Mouse (Mus musculus) layer of hippocampus, adult 2 months (tissue): Measurements from ENCODE around the gene Srprb. TPM values are rescaled to one million over a fixed set of nuclear protein-coding genes. Genes with fewer than 3 reads are reported as not detected.
A peak's percentile ranks its signal among the peaks of the same experiment; 100 is the strongest.

Experiments
- DNase-seq, 2 experiments: peaks; one replicate each; pipeline ENCODE4 v3.0.0; 2022; ENCODE audit warnings: low spot score in 2 of 2
- H3K27ac ChIP-seq: fragments of 200-600 bp; 2 replicates; pipeline ENCODE4 v1.8.1; 2022
- H3K4me3 ChIP-seq: fragments of 200-600 bp; 2 replicates; pipeline ENCODE4 v1.8.1; 2022; ENCODE audit warnings: mild to moderate bottlenecking
- CTCF ChIP-seq: fragments of 200-600 bp; conservative IDR thresholded peaks from 2 replicates; pipeline ENCODE4 v1.8.1; 2022; ENCODE audit warnings: antibody characterized with exemption, mild to moderate bottlenecking, moderate library complexity
- total RNA-seq, 2 experiments: library from RNA; stranded (reverse); gene quantifications; 2 replicates each; pipeline ENCODE4 v1.2.3; 2021

Srprb gene
- total RNA-seq, 2 experiments from 2014 or later: 18.5 to 21.0 TPM

- no peak for DNase-seq
- H3K4me3 ChIP-seq: no peak overlapping the region
- no peak overlapping the region for H3K27ac ChIP-seq
- TF ChIP-seq CTCF: no peak
Measured at GRCm38 (mm10) chr9:103154568-103154967, 47.4 kb downstream of the Srprb start.

- TF ChIP-seq CTCF: no peak
- H3K27ac ChIP-seq: 0 out of 2 replicates have a peak overlapping the region, but pooled peaks have one; percentile 36
- DNase-seq: no peak
- no peak overlapping the region for H3K4me3 ChIP-seq
Measured at GRCm38 (mm10) chr9:103153286-103153685, 48.7 kb downstream of the Srprb start.

GRCm38 (mm10) chr9:103149074-103149799 is 52.7 kb downstream of the Srprb start:
- Histone ChIP-seq H3K4me3 (no peak overlapping the region), H3K27ac (no peak overlapping the region)
- TF ChIP-seq CTCF: no peak
- no peak for DNase-seq

GRCm38 (mm10) chr9:103147103-103147502 is 54.8 kb downstream of the Srprb start:
- Histone ChIP-seq H3K27ac (peak overlapping the region; percentile 59; the same call in 1 of the 2 replicates), H3K4me3 (no peak overlapping the region)
- TF ChIP-seq CTCF: no peak
- no peak for DNase-seq

GRCm38 (mm10) chr9:103146703-103147102 is 55.2 kb downstream of the Srprb start:
- H3K4me3 ChIP-seq: no peak overlapping the region
- peak; percentile 32 to 63 for DNase-seq

GRCm38 (mm10) chr9:103146257-103146656 is 55.7 kb downstream of the Srprb start:
- no peak for TF ChIP-seq CTCF
- peak overlapping the region; percentile 59 for H3K27ac ChIP-seq
- DNase-seq: no peak
- H3K4me3 ChIP-seq: no peak overlapping the region

More at GRCm38 (mm10) chr9:103146703-103147102, 55.2 kb downstream of the Srprb start:
- TF ChIP-seq CTCF: no peak
- peak overlapping the region; percentile 59 for H3K27ac ChIP-seq

GRCm38 (mm10) chr9:103145351-103145750 is 56.6 kb downstream of the Srprb start:
- H3K4me3 ChIP-seq: no peak overlapping the region
- H3K27ac ChIP-seq: no peak overlapping the region
- TF ChIP-seq CTCF: no peak
- no peak for DNase-seq

GRCm38 (mm10) chr9:103143881-103144280 is 58.1 kb downstream of the Srprb start:
- no peak for TF ChIP-seq CTCF
- no peak overlapping the region for H3K27ac ChIP-seq
- no peak overlapping the region for H3K4me3 ChIP-seq
- no peak for DNase-seq

GRCm38 (mm10) chr9:103141266-103141665 is 60.7 kb downstream of the Srprb start:
- no peak for TF ChIP-seq CTCF
- H3K27ac ChIP-seq: no peak overlapping the region
- H3K4me3 ChIP-seq: no peak overlapping the region
- DNase-seq: no peak

GRCm38 (mm10) chr9:103140384-103140783 is 61.6 kb downstream of the Srprb start:
- Histone ChIP-seq H3K4me3 (no peak overlapping the region), H3K27ac (no peak overlapping the region)
- TF ChIP-seq CTCF: no peak
- DNase-seq: no peak

- Histone ChIP-seq H3K4me3 (no peak overlapping the region), H3K27ac (no peak overlapping the region)
- DNase-seq: no peak
- TF ChIP-seq CTCF: no peak
Measured at GRCm38 (mm10) chr9:103139481-103139880, 62.5 kb downstream of the Srprb start.

Other genes starting within 250 kb of the Srprb start
- gene Slco2a1, start 213.4 kb downstream of the Srprb start, total RNA-seq: 1 to 10 TPM; 2.0 to 3.2 TPM
- gene Rab6b, start 90.3 kb downstream of the Srprb start, total RNA-seq: 100 to 1,000 TPM; 429 to 449 TPM
- 10 to 100 TPM; 10.8 to 11.3 TPM for gene Gm20425, start 28.2 kb upstream of the Srprb start, total RNA-seq
- 100 to 1,000 TPM; 190 to 207 TPM for gene Trf, start 28.3 kb upstream of the Srprb start, total RNA-seq
- 1 to 10 TPM in 1 of 2 experiments, not detected in 1; 1.2 TPM for gene 1300017J02Rik, start 102.9 kb upstream of the Srprb start, total RNA-seq
- gene Topbp1, start 103.1 kb upstream of the Srprb start, total RNA-seq: 10 to 100 TPM; 22.4 to 22.7 TPM
- gene Cdv3, start 163.7 kb upstream of the Srprb start, total RNA-seq: 10 to 100 TPM; 69.3 to 72.9 TPM